Mouse (Mus musculus) bone marrow, adult 2 months (tissue): ENCODE measurements at regions not wholly inside any gene's neighbourhood (a gene's known extent, or its start where the extent isn't known, plus 50 kb on each side); places are given as distances from the start of the nearest gene placed in this dataset.
"Not testable (repeated sequence)": the region's sequence is repeated elsewhere in the genome, so short reads cannot be mapped to it uniquely, and the experiment has no call there.

Experiments used
- H3K27ac ChIP-seq: fragments of 200-500 bp; 2 replicates; pipeline ENCODE4 v1.5.1; 2012; ENCODE audit warnings: low read depth, mild to moderate bottlenecking, control low read depth, inconsistent platforms, low read length; ENCODE audit not compliant: control insufficient read depth, poor library complexity, insufficient read depth
- H3K4me1 ChIP-seq: fragments of 200-500 bp; 2 replicates; pipeline ENCODE4 v1.6.1; 2011; ENCODE audit warnings: low read length; ENCODE audit not compliant: control insufficient read depth, insufficient read depth
- H3K4me3 ChIP-seq: fragments of 200-500 bp; replicated peaks from 2 replicates; pipeline ENCODE3; 2011; ENCODE audit warnings: mild to moderate bottlenecking, low read depth, low read length, control low read depth; ENCODE audit not compliant: control insufficient read depth
- CTCF ChIP-seq: fragments of 200-500 bp; IDR thresholded peaks from 2 replicates; pipeline ENCODE4 v1.5.1; 2011; ENCODE audit warnings: low read length, control low read depth; ENCODE audit not compliant: control insufficient read depth, insufficient read depth
- POLR2A ChIP-seq: fragments of 200-500 bp; IDR thresholded peaks from 2 replicates; pipeline ENCODE4 v1.6.1; 2011; ENCODE audit warnings: low read depth, mild to moderate bottlenecking, control low read depth, low read length, borderline replicate concordance; ENCODE audit not compliant: control insufficient read depth
- WGBS: fragments of 180-500 bp; shearing (Covaris S2); methylation state at CpG from one replicate; pipeline ENCODE4 v1.1.7; 2018; 5-methylcytosine and 5-hydroxymethylcytosine counted together

- Histone ChIP-seq H3K4me1 (no peaks in the 10 kb centered on the region), H3K27ac (no peak overlapping the region), H3K4me3 (no peak overlapping the region)
- TF ChIP-seq CTCF (no peak), POLR2A (no peak)
- WGBS: 71% methylated on average over 1 of the region's 1 CpGs
Observed at GRCm38 (mm10) chrX:35791273-35791672, 97.4 kb upstream of the Dock11 start.

- H3K27ac ChIP-seq: no peak overlapping the region
- no peak overlapping the region for H3K4me3 ChIP-seq
- no peak for TF ChIP-seq POLR2A
- TF ChIP-seq CTCF: peak; percentile 45; the same call in 1 of the 2 replicates
- WGBS: 34% methylated on average over 2 of the region's 2 CpGs
- no peaks in the 10 kb centered on the region for H3K4me1 ChIP-seq
Observed at GRCm38 (mm10) chrX:35813206-35813605, 75.4 kb upstream of the Dock11 start.

GRCm38 (mm10) chrX:35834411-35834810, 54.2 kb upstream of the Dock11 start:
- H3K4me1 ChIP-seq: not testable (repeated sequence)
- 0% methylated on average over 2 of the region's 2 CpGs for WGBS

GRCm38 (mm10) chrX:35838064-35838463, 50.6 kb upstream of the Dock11 start:
- Histone ChIP-seq H3K4me3 (no peak overlapping the region), H3K4me1 (no peaks in the 10 kb centered on the region)
- WGBS: 52% methylated on average over 1 of the region's 1 CpGs

More at GRCm38 (mm10) chrX:35834411-35834810, 54.2 kb upstream of the Dock11 start:
- H3K4me3 ChIP-seq, H3K27ac ChIP-seq: not testable (repeated sequence)

More at GRCm38 (mm10) chrX:35838064-35838463, 50.6 kb upstream of the Dock11 start:
- H3K27ac ChIP-seq: no peak overlapping the region
- TF ChIP-seq POLR2A: no peak
- TF ChIP-seq CTCF: no peak
